Mouse (Mus musculus): ENCODE data around the gene Dkk3. TPM values are rescaled to one million over a fixed set of nuclear protein-coding genes. Genes with fewer than 3 reads are reported as not detected.
A peak's percentile ranks its signal among the peaks of the same experiment; 100 is the strongest.

Gene Dkk3
- total RNA-seq, 1 experiment = 8.6 TPM

- in situ Hi-C loops (cut with MboI; ENCODE audit: low sequenced_read_pairs in 2 of 2, unreplicated experiment in 2 of 2) = no loop called here
- Histone ChIP-seq H3K9me3 (ENCODE audit: control insufficient read depth, insufficient read depth, low read depth, low read length) (no peaks in the 10 kb centered on the region), H3K4me1 (ENCODE audit: control insufficient read depth in 2 of 2, insufficient read depth in 2 of 2, low read length in 2 of 2, poor library complexity in 1 of 2) (peaks cover 0 to 2% of the 10 kb centered on the region in 2 experiments; a peak in 1 of 4 replicates), H3K36me3 (ENCODE audit: control insufficient read depth, insufficient read depth, low read length, poor library complexity, severe bottlenecking) (no peaks in the 10 kb centered on the region), H3K27ac (ENCODE audit: insufficient read depth, low read depth, low read length, poor library complexity, severe bottlenecking) (no peak overlapping the region), H3K4me3 (ENCODE audit: insufficient read depth in 1 of 2, low read depth in 1 of 2, low read length in 2 of 2, poor library complexity in 1 of 2, severe bottlenecking in 1 of 2) (no peak overlapping the region), H3K9ac (ENCODE audit: insufficient read depth, low read depth, low read length, poor library complexity, severe bottlenecking) (no peak overlapping the region)
- TF ChIP-seq ZC3H11A (IDR thresholded peaks at IDR 0.05; ENCODE audit: borderline replicate concordance, low read depth, low read length) = no peak
- DNase-seq (ENCODE audit: low read depth, low spot score) = no peak
Measured at GRCm38 (mm10) chr7:112119248-112119647, 39.6 kb downstream of the Dkk3 start.

GRCm38 (mm10) chr7:112118086-112118485 is 40.8 kb downstream of the Dkk3 start:
- Histone ChIP-seq H3K4me1 (ENCODE audit: control insufficient read depth in 2 of 2, insufficient read depth in 2 of 2, low read length in 2 of 2, poor library complexity in 1 of 2) (peaks cover 0 to 2% of the 10 kb centered on the region in 2 experiments; a peak in 1 of 4 replicates), H3K27ac (ENCODE audit: insufficient read depth, low read depth, low read length, poor library complexity, severe bottlenecking) (no peak overlapping the region), H3K36me3 (ENCODE audit: control insufficient read depth, insufficient read depth, low read length, poor library complexity, severe bottlenecking) (no peaks in the 10 kb centered on the region), H3K9ac (ENCODE audit: insufficient read depth, low read depth, low read length, poor library complexity, severe bottlenecking) (no peak overlapping the region), H3K9me3 (ENCODE audit: control insufficient read depth, insufficient read depth, low read depth, low read length) (no peaks in the 10 kb centered on the region), H3K4me3 (ENCODE audit: insufficient read depth in 1 of 2, low read depth in 1 of 2, low read length in 2 of 2, poor library complexity in 1 of 2, severe bottlenecking in 1 of 2) (no peak overlapping the region)
- TF ChIP-seq MAFK (IDR thresholded peaks at IDR 0.05; ENCODE audit: insufficient read depth, low read depth, low read length) (no peak), HCFC1 (IDR thresholded peaks at IDR 0.05; ENCODE audit: borderline replicate concordance, insufficient read depth, low read length) (no peak), ZNF384 (IDR thresholded peaks at IDR 0.05; ENCODE audit: low read depth, low read length) (no peak), ZC3H11A (IDR thresholded peaks at IDR 0.05; ENCODE audit: borderline replicate concordance, low read depth, low read length) (no peak), CHD2 (IDR thresholded peaks at IDR 0.05; ENCODE audit: low read depth, low read length) (no peak)
- in situ Hi-C loops (cut with MboI; ENCODE audit: low sequenced_read_pairs in 2 of 2, unreplicated experiment in 2 of 2) = no loop called here
- DNase-seq (ENCODE audit: low read depth, low spot score) = no peak

GRCm38 (mm10) chr7:112117501-112117900 is 41.4 kb downstream of the Dkk3 start:
- DNase-seq (ENCODE audit: low read depth, low spot score) = no peak
- Histone ChIP-seq H3K4me3 (ENCODE audit: insufficient read depth in 1 of 2, low read depth in 1 of 2, low read length in 2 of 2, poor library complexity in 1 of 2, severe bottlenecking in 1 of 2) (no peak overlapping the region), H3K9me3 (ENCODE audit: control insufficient read depth, insufficient read depth, low read depth, low read length) (no peaks in the 10 kb centered on the region), H3K36me3 (ENCODE audit: control insufficient read depth, insufficient read depth, low read length, poor library complexity, severe bottlenecking) (no peaks in the 10 kb centered on the region), H3K4me1 (ENCODE audit: control insufficient read depth in 2 of 2, insufficient read depth in 2 of 2, low read length in 2 of 2, poor library complexity in 1 of 2) (peaks cover 0 to 2% of the 10 kb centered on the region in 2 experiments; a peak in 1 of 4 replicates), H3K9ac (ENCODE audit: insufficient read depth, low read depth, low read length, poor library complexity, severe bottlenecking) (peak overlapping the region; percentile 21; the same call in 1 of the 2 replicates), H3K27ac (ENCODE audit: insufficient read depth, low read depth, low read length, poor library complexity, severe bottlenecking) (no peak overlapping the region)
- TF ChIP-seq ZNF384 (IDR thresholded peaks at IDR 0.05; ENCODE audit: low read depth, low read length) = no peak
- no peak for TF ChIP-seq ZC3H11A (IDR thresholded peaks at IDR 0.05; ENCODE audit: borderline replicate concordance, low read depth, low read length)
- TF ChIP-seq CHD2 (IDR thresholded peaks at IDR 0.05; ENCODE audit: low read depth, low read length) = no peak
- no peak for TF ChIP-seq MAFK (IDR thresholded peaks at IDR 0.05; ENCODE audit: insufficient read depth, low read depth, low read length)
- no peak for TF ChIP-seq HCFC1 (IDR thresholded peaks at IDR 0.05; ENCODE audit: borderline replicate concordance, insufficient read depth, low read length)
- in situ Hi-C loops (cut with MboI; ENCODE audit: low sequenced_read_pairs in 2 of 2, unreplicated experiment in 2 of 2) = no loop called here

- H3K36me3 ChIP-seq (ENCODE audit: control insufficient read depth, insufficient read depth, low read length, poor library complexity, severe bottlenecking) = peaks cover 4% of the 10 kb centered on the region; the same call in 1 of the 2 replicates
- no peaks in the 10 kb centered on the region for H3K9me3 ChIP-seq (ENCODE audit: control insufficient read depth, insufficient read depth, low read depth, low read length)
Measured at GRCm38 (mm10) chr7:112110638-112111372, 48.1 kb downstream of the Dkk3 start.

More at GRCm38 (mm10) chr7:112110638-112111372, 48.1 kb downstream of the Dkk3 start:
- H3K9ac ChIP-seq (ENCODE audit: insufficient read depth, low read depth, low read length, poor library complexity, severe bottlenecking) = no peak overlapping the region
- in situ Hi-C loops (cut with MboI; ENCODE audit: low sequenced_read_pairs in 2 of 2, unreplicated experiment in 2 of 2) = no loop called here
- H3K27ac ChIP-seq (ENCODE audit: insufficient read depth, low read depth, low read length, poor library complexity, severe bottlenecking) = no peak overlapping the region
- no peak overlapping the region for H3K4me3 ChIP-seq (ENCODE audit: insufficient read depth in 1 of 2, low read depth in 1 of 2, low read length in 2 of 2, poor library complexity in 1 of 2, severe bottlenecking in 1 of 2)
- DNase-seq (ENCODE audit: low read depth, low spot score) = peak; percentile 29
- TF ChIP-seq MAFK (IDR thresholded peaks at IDR 0.05; ENCODE audit: insufficient read depth, low read depth, low read length) (no peak), ZNF384 (IDR thresholded peaks at IDR 0.05; ENCODE audit: low read depth, low read length) (no peak), HCFC1 (IDR thresholded peaks at IDR 0.05; ENCODE audit: borderline replicate concordance, insufficient read depth, low read length) (no peak), CHD2 (IDR thresholded peaks at IDR 0.05; ENCODE audit: low read depth, low read length) (no peak), ZC3H11A (IDR thresholded peaks at IDR 0.05; ENCODE audit: borderline replicate concordance, low read depth, low read length) (no peak)
- peaks cover 2 to 6% of the 10 kb centered on the region in 2 experiments; a peak in 2 of 4 replicates for H3K4me1 ChIP-seq (ENCODE audit: control insufficient read depth in 2 of 2, insufficient read depth in 2 of 2, low read length in 2 of 2, poor library complexity in 1 of 2)

All from ES-E14 (cell line).